Mouse (Mus musculus): ENCODE results near the gene Pgam2. TPM values are rescaled to one million over a fixed set of nuclear protein-coding genes. Genes with fewer than 3 reads are reported as not detected.
A peak's percentile ranks its signal among the peaks of the same experiment; 100 is the strongest.

Gene Pgam2
- total and polyA plus RNA-seq, 3 experiments = 0.58 to 1.8 TPM; not detected in 1

DNA sequence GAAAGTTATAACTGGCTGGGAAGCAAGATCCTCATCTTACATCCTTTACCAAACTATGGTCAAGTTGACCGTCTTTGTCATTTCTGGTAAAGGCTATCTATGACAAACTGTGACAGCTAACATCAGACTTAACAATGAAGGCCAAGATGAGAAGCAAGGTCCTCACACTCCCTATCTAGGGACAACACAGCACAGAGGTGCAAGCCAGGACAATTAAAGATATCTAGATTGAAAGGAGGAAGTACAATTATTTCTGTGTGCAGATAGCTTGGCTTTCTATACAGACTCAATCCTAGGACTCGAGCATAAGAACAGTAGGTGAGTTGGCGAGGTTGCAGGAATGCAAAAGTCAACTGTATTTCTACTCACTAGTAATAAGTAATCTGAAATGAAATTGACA lies 2.2 kb upstream of the Pgam2 start:
- Histone ChIP-seq H3K9me3 (replicated peaks; ENCODE audit: insufficient read depth, low read length) (no peaks in the 10 kb centered on the region), H3K4me1 (ENCODE audit: control insufficient read depth in 1 of 2, insufficient read depth in 2 of 2, low read length in 2 of 2) (peaks cover 20 to 35% of the 10 kb centered on the region in 2 experiments), H3K79me2 (ENCODE audit: control insufficient read depth, insufficient read depth, low read length, poor library complexity) (no peaks in the 10 kb centered on the region), H3K9ac (ENCODE audit: control insufficient read depth, low read depth, low read length, poor library complexity, severe bottlenecking) (no peak overlapping the region), H3K27ac (ENCODE audit: control insufficient read depth, low read depth, low read length) (peak overlapping the region; percentile 56), H3K27me3 (ENCODE audit: control insufficient read depth in 1 of 2, insufficient read depth in 2 of 2, low read length in 2 of 2) (no peaks in the 10 kb centered on the region), H3K36me3 (ENCODE audit: control insufficient read depth in 1 of 2, insufficient read depth in 2 of 2, low read length in 2 of 2) (peaks cover 0 to 22% of the 10 kb centered on the region in 2 experiments; a peak in 2 of 4 replicates), H3K4me3 (ENCODE audit: control insufficient read depth in 1 of 2, insufficient read depth in 1 of 2, low read depth in 2 of 2, low read length in 2 of 2) (no peak overlapping the region)
- peak; percentile 79 for TF ChIP-seq SIN3A (IDR thresholded peaks at IDR 0.05; ENCODE audit: low read length)
- peak; percentile 94 for TF ChIP-seq TCF12 (IDR thresholded peaks at IDR 0.05; ENCODE audit: low read depth, low read length)
- TF ChIP-seq MYC (IDR thresholded peaks at IDR 0.05; ENCODE audit: low read depth, low read length) = peak; percentile 69; the same call in 1 of the 2 replicates
- peak; percentile 40; the same call in 1 of the 2 replicates for TF ChIP-seq MAX (IDR thresholded peaks at IDR 0.05; ENCODE audit: low read length)
- 0 out of 2 replicates have a peak, but pooled peaks have one; percentile 54 for TF ChIP-seq E2F4 (IDR thresholded peaks at IDR 0.05; ENCODE audit: borderline replicate concordance, low read depth, low read length)
- TF ChIP-seq ETS1 (IDR thresholded peaks at IDR 0.05; ENCODE audit: low read depth, low read length) = peak; percentile 73
- 0 out of 2 replicates have a peak, but pooled peaks have one; percentile 41 for TF ChIP-seq MAFK (IDR thresholded peaks at IDR 0.05; ENCODE audit: borderline replicate concordance, low read depth, low read length)
- peak; percentile 92 for TF ChIP-seq RCOR1 (IDR thresholded peaks at IDR 0.05; ENCODE audit: low read depth, low read length)
- peak; percentile 48; the same call in 1 of the 2 replicates for TF ChIP-seq MXI1 (IDR thresholded peaks at IDR 0.05; ENCODE audit: low read depth, low read length)
- TF ChIP-seq RAD21 (IDR thresholded peaks at IDR 0.05; ENCODE audit: low read depth, low read length) = no peak
- no peak for TF ChIP-seq KAT2A (conservative IDR thresholded peaks at IDR 0.05; ENCODE audit: low read depth, low read length)
- 0 out of 2 replicates have a peak, but pooled peaks have one; percentile 20 for TF ChIP-seq HCFC1 (IDR thresholded peaks at IDR 0.05; ENCODE audit: low read depth, low read length)
- TF ChIP-seq JUND (IDR thresholded peaks at IDR 0.05; ENCODE audit: low read depth, low read length) = 0 out of 2 replicates have a peak, but pooled peaks have one; percentile 22
- 0 out of 2 replicates have a peak, but pooled peaks have one; percentile 26 for TF ChIP-seq ZNF384 (IDR thresholded peaks at IDR 0.05; ENCODE audit: low read depth, low read length)
- TF ChIP-seq MEF2A (IDR thresholded peaks at IDR 0.05; ENCODE audit: extremely low read depth, insufficient replicate concordance, low read depth, low read length, poor library complexity, severe bottlenecking) = no peak
- no peak for TF ChIP-seq TBP (IDR thresholded peaks at IDR 0.05; ENCODE audit: low read depth, low read length)
- no peak for TF ChIP-seq USF2 (IDR thresholded peaks at IDR 0.05; ENCODE audit: borderline replicate concordance in 1 of 2, insufficient read depth in 1 of 2, low read depth in 1 of 2, low read length in 2 of 2)
- TF ChIP-seq BHLHE40 (IDR thresholded peaks at IDR 0.05; ENCODE audit: borderline replicate concordance, low read depth, low read length) = no peak
- no peak for TF ChIP-seq GABPA (IDR thresholded peaks at IDR 0.05; ENCODE audit: low read depth, low read length)
- TF ChIP-seq USF1 (IDR thresholded peaks at IDR 0.05; ENCODE audit: low read depth, low read length) = no peak
- peak; percentile 46; the same call in 1 of the 2 replicates for TF ChIP-seq ELF1 (IDR thresholded peaks at IDR 0.05; ENCODE audit: low read depth, low read length)
- peak; percentile 97 for TF ChIP-seq GATA1 (IDR thresholded peaks at IDR 0.05; ENCODE audit: low read depth, low read length)
- peak; percentile 51; the same call in 1 of the 2 replicates for TF ChIP-seq MAZ (IDR thresholded peaks at IDR 0.05; ENCODE audit: low read depth, low read length)
- TF ChIP-seq TAL1 (IDR thresholded peaks at IDR 0.05; ENCODE audit: low read length) = peak; percentile 82
- TF ChIP-seq POLR2AphosphoS2 (IDR thresholded peaks at IDR 0.05; ENCODE audit: low read length) = no peak
- TF ChIP-seq SMC3 (IDR thresholded peaks at IDR 0.05; ENCODE audit: low read depth, low read length) = peak; percentile 17; the same call in 1 of the 2 replicates
- TF ChIP-seq EP300 (IDR thresholded peaks at IDR 0.05; ENCODE audit: low read depth in 1 of 2, low read length in 2 of 2) = peak; percentile 94 to 98
- peak; percentile 19; the same call in 1 of the 2 replicates for TF ChIP-seq NRF1 (IDR thresholded peaks at IDR 0.05; ENCODE audit: insufficient read depth, low read depth, low read length, poor library complexity, severe bottlenecking)
- no peak for TF ChIP-seq NELFE (IDR thresholded peaks at IDR 0.05; ENCODE audit: low read depth, low read length)
- peak; percentile 28; the same call in 1 of the 2 replicates for TF ChIP-seq CHD2 (IDR thresholded peaks at IDR 0.05; ENCODE audit: low read length)
- no peak for TF ChIP-seq ZMIZ1 (IDR thresholded peaks at IDR 0.05; ENCODE audit: low read depth, low read length)
- DNase-seq (ENCODE audit: low read depth, low spot score) = peak; percentile 86
